Mouse (Mus musculus): ENCODE results near the gene Fbxo42. TPM values are rescaled to one million over a fixed set of nuclear protein-coding genes. Genes with fewer than 3 reads are reported as not detected.

The Fbxo42 gene
- total RNA-seq, 2 experiments from 2014 or later = 43.2 to 54.4 TPM

- no peak for ATAC-seq (replicated peaks; ENCODE audit: low FRiP score, poor library complexity, severe bottlenecking)
These were observed 16.0 kb downstream of the Fbxo42 start for GRCm38 (mm10) chr4:141163729-141164128.

GRCm38 (mm10) chr4:141165744-141166292 is 18.1 kb downstream of the Fbxo42 start:
- no peak for ATAC-seq (replicated peaks; ENCODE audit: low FRiP score, poor library complexity, severe bottlenecking)

GRCm38 (mm10) chr4:141167156-141167555 is 19.4 kb downstream of the Fbxo42 start:
- ATAC-seq (replicated peaks; ENCODE audit: low FRiP score, poor library complexity, severe bottlenecking) = no peak

GRCm38 (mm10) chr4:141172121-141172520 is 24.4 kb downstream of the Fbxo42 start:
- ATAC-seq (replicated peaks; ENCODE audit: low FRiP score, poor library complexity, severe bottlenecking) = no peak

GRCm38 (mm10) chr4:141175783-141176182 is 28.1 kb downstream of the Fbxo42 start:
- no peak for ATAC-seq (replicated peaks; ENCODE audit: low FRiP score, poor library complexity, severe bottlenecking)

- ATAC-seq (replicated peaks; ENCODE audit: low FRiP score, poor library complexity, severe bottlenecking) = no peak
These were observed 28.7 kb downstream of the Fbxo42 start for GRCm38 (mm10) chr4:141176328-141176838.

- ATAC-seq (replicated peaks; ENCODE audit: low FRiP score, poor library complexity, severe bottlenecking) = no peak
These were observed 30.8 kb downstream of the Fbxo42 start for GRCm38 (mm10) chr4:141178500-141178899.

GRCm38 (mm10) chr4:141180831-141181230 is 33.1 kb downstream of the Fbxo42 start:
- no peak for ATAC-seq (replicated peaks; ENCODE audit: low FRiP score, poor library complexity, severe bottlenecking)

GRCm38 (mm10) chr4:141181981-141182380 is 34.3 kb downstream of the Fbxo42 start:
- no peak for ATAC-seq (replicated peaks; ENCODE audit: low FRiP score, poor library complexity, severe bottlenecking)

GRCm38 (mm10) chr4:141183932-141184331 is 36.2 kb downstream of the Fbxo42 start:
- ATAC-seq (replicated peaks; ENCODE audit: low FRiP score, poor library complexity, severe bottlenecking) = no peak

GRCm38 (mm10) chr4:141184426-141184825 is 36.7 kb downstream of the Fbxo42 start:
- no peak for ATAC-seq (replicated peaks; ENCODE audit: low FRiP score, poor library complexity, severe bottlenecking)

GRCm38 (mm10) chr4:141186923-141187836 is 39.5 kb downstream of the Fbxo42 start:
- no peak for ATAC-seq (replicated peaks; ENCODE audit: low FRiP score, poor library complexity, severe bottlenecking)

- ATAC-seq (replicated peaks; ENCODE audit: low FRiP score, poor library complexity, severe bottlenecking) = no peak
These were observed 43.6 kb downstream of the Fbxo42 start for GRCm38 (mm10) chr4:141191294-141191693.

GRCm38 (mm10) chr4:141194553-141194952 is 46.8 kb downstream of the Fbxo42 start:
- ATAC-seq (replicated peaks; ENCODE audit: low FRiP score, poor library complexity, severe bottlenecking) = no peak

- 0 out of 2 replicates have a peak, but pooled peaks have one; percentile 36 for ATAC-seq (replicated peaks; ENCODE audit: low FRiP score, poor library complexity, severe bottlenecking)
These were observed 49.4 kb downstream of the Fbxo42 start for GRCm38 (mm10) chr4:141196981-141197685.

- no peak for ATAC-seq (replicated peaks; ENCODE audit: low FRiP score, poor library complexity, severe bottlenecking)
These were observed 49.9 kb downstream of the Fbxo42 start for GRCm38 (mm10) chr4:141197686-141198035.

- ATAC-seq (replicated peaks; ENCODE audit: low FRiP score, poor library complexity, severe bottlenecking) = no peak
These were observed 53.2 kb downstream of the Fbxo42 start for GRCm38 (mm10) chr4:141200906-141201305.

GRCm38 (mm10) chr4:141202192-141202591 is 54.5 kb downstream of the Fbxo42 start:
- no peak for ATAC-seq (replicated peaks; ENCODE audit: low FRiP score, poor library complexity, severe bottlenecking)

- ATAC-seq (replicated peaks; ENCODE audit: low FRiP score, poor library complexity, severe bottlenecking) = peak; percentile 42; the same call in 1 of the 2 replicates
These were observed 56.9 kb downstream of the Fbxo42 start for GRCm38 (mm10) chr4:141204580-141205061.

- no peak for ATAC-seq (replicated peaks; ENCODE audit: low FRiP score, poor library complexity, severe bottlenecking)
These were observed 59.4 kb downstream of the Fbxo42 start for GRCm38 (mm10) chr4:141207081-141207480.
